Mouse (Mus musculus): ENCODE results near the gene Irf8.
A peak's percentile ranks its signal among the peaks of the same experiment; 100 is the strongest.

Gene Irf8

GRCm38 (mm10) chr8:120750616-120751015 lies 14.5 kb downstream of the Irf8 start:
- no peak for DNase-seq (ENCODE audit: low spot score in 2 of 2)

GRCm38 (mm10) chr8:120751226-120752081 lies 15.3 kb downstream of the Irf8 start:
- no peak for DNase-seq (ENCODE audit: low spot score in 2 of 2)

- DNase-seq (ENCODE audit: low spot score in 2 of 2) = no peak
These were observed 15.9 kb downstream of the Irf8 start for GRCm38 (mm10) chr8:120752082-120752452.

GRCm38 (mm10) chr8:120753476-120753875 lies 17.3 kb downstream of the Irf8 start:
- no peak for DNase-seq (ENCODE audit: low spot score in 2 of 2)

GRCm38 (mm10) chr8:120755306-120756297 lies 19.4 kb downstream of the Irf8 start:
- no peak for DNase-seq (ENCODE audit: low spot score in 2 of 2)

DNA sequence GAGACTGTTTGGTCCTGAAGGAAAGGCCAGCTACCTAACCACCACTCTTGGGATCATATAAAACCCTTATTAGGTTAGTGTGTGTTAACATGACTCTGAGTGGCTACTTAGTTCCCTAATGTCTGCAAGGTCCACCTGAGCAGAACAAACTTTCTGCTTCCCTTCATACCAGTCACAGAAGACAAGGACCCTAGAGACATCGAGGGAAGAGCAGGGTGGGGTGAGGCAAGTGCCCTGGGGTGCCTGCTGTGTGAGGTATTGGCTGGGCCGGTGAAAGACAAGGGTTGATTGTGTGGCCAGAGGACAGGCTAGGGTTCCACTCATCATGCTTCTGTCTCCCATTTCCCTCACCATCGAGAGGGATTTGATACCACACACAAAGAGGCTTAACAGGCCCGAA lies 21.8 kb downstream of the Irf8 start:
- DNase-seq (ENCODE audit: low spot score in 2 of 2) = no peak

DNA sequence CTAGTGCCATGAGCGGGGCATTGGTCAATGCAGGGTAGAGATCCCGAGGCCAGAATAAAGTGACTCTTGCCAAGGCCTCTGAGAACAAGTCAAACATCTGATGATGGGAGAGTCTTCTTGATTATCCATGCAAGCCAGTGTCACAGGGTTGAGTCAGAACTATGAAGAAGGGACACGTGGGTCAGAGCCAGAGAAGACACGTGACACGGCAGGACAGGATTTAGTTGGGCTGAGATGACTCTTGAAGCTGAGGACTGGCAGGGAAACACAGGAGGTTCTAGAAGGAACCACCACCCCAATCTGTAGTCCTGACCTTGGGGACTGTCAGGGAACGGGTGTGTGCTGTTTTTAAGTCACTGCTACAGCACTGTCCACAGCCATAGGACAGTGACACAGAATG lies 23.7 kb downstream of the Irf8 start:
- DNase-seq (ENCODE audit: low spot score in 2 of 2) = no peak

DNA sequence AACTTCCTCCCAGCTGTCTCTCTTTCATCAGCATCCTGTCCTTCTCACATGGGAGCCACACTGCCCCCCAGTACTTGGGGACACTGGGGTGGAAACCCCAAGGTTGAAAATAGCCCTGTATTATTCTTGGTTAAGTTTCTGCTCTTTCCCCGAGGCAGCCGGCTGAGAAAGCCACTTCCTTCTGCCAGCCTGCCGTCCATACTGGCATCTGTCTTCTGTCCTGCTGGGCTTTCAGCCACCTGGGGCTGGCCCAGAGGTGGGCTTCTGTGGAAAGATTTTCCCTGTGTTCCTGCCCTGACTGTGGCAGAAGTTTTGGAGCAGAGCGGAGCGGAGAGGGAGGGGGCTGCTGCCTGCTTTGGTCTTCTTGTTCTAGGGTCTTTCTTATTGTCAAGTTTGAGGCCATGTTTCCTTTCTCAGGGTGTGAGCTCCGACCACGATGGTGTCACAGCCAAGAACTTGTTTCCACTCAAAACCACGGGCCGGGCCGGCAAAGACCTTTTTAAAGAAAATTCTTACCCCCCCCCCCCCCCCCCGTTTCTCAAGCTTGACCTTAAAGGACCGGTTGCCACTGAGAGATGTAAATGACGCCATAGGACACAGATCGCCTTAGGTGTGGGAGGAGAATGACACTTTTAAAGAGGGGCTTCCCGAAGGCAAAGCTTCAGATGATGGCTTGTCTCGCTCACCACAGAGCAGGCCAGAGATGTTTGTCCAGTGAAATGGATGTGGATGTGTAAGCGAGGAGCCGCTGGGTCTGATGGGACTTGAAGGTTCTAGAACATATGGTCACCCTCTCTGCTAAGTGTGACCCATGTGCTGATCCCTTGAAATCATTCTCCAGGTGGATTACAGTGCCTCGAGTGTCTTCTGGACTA lies 24.4 kb downstream of the Irf8 start:
- no peak for DNase-seq (ENCODE audit: low spot score in 2 of 2)

- no peak for DNase-seq (ENCODE audit: low spot score in 2 of 2)
These were observed 27.1 kb downstream of the Irf8 start for GRCm38 (mm10) chr8:120763267-120763666.

- DNase-seq (ENCODE audit: low spot score in 2 of 2) = no peak
These were observed 28.5 kb downstream of the Irf8 start for GRCm38 (mm10) chr8:120764638-120765037.

- DNase-seq (ENCODE audit: low spot score in 2 of 2) = no peak
These were observed 30.5 kb downstream of the Irf8 start for GRCm38 (mm10) chr8:120766622-120767021.

DNA sequence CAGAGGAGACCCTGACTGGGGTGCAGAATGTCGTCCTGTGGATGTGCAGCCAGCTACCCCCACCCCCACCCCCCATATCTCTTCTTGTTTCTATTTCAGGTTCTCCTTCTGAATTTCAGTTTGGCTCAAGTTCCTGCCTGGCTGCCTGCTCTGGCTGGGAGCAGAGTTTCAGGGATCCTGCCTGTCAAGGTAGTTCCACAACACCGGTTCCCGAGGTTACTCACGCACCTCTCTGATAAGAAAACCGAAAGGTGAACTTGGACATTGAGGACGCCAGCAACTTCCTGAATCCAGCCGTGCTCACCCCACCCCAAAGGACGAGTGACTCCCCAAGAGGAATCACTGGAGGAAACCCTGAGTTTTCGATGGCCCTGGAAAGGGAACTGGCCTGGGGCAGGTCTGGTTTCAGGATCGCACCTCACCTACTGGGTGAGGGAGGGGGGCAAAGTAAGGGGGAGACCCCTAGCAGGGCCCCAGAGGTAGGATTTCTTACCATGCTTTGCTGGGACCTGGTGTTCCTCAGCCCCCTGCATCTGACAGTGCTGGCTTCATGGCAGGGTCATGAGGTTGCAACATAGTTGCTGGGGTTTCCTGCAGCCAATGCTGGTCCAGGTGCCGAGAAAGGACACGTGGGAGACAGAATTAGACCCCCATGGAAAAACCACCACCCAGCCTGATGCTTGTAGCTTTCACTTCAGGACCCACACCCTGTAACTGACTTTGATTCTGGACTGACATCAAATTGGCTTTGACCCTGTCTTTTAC lies 32.5 kb downstream of the Irf8 start:
- no peak for DNase-seq (ENCODE audit: low spot score in 2 of 2)

GRCm38 (mm10) chr8:120777184-120777583 lies 41.0 kb downstream of the Irf8 start:
- no peak for DNase-seq (ENCODE audit: low spot score in 2 of 2)

- no peak for DNase-seq (ENCODE audit: low spot score in 2 of 2)
These were observed 41.6 kb downstream of the Irf8 start for GRCm38 (mm10) chr8:120777732-120778131.

DNA sequence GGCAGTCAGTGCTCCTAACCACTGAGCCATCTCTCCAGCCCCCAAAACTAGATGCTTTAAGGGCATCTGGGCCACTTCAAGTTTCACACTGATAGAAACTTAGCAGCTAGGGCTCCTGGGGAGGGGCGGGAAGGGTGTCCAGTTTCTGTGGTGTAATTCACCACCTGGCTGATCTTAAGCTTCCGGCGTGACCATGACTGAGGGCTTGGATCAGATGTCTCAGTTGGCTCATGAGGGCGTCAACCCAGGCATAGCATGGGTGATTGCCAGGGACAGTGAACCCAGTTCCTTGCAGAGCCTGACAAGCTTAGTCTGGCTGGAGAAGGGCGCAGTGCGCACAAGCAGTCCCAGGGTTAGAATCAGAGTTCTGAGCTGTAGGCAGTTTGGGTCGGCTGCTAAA lies 42.9 kb downstream of the Irf8 start:
- DNase-seq (ENCODE audit: low spot score in 2 of 2) = no peak

DNA sequence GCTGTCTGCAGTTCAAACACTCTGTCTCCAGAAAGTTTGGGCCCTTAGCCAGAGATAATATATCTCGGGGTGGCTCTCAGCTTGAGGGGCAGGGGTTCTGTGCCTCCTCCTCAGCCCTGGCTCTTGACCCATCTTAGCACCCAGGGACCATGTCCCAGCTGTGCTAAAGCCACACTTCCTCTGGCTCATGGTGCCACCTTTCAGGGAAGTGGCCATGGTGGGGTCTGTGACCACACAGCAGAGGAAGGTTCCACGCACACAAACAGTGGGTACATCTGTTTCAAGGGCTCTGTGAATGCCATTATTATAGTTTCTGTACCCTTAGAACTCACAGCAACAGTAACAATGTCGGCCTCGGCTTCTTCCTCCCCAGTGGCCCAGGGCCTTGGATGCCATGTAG lies 47.6 kb downstream of the Irf8 start:
- no peak for DNase-seq (ENCODE audit: low spot score in 2 of 2)

DNA sequence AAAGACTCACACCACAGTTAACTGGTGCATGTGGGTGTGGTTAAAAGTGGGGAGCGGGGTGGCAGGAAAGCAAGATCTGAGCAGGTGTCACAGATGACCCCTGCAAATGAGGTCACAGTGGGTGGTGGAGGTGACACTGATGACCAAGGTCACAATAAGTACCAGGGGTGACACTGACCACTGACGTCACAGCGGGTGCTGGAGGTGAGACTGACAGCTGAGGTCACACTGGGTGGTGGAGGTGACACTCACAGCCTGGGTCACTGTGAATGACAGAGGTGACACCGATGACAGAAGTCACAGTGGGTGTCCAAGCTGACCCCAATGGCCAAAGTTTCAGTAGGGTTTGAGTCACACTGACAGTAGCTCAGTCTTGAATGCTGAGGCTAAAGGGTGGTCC lies 50.6 kb downstream of the Irf8 start:
- no peak for DNase-seq (ENCODE audit: low spot score in 2 of 2)

GRCm38 (mm10) chr8:120787631-120788030 lies 51.5 kb downstream of the Irf8 start:
- DNase-seq (ENCODE audit: low spot score in 2 of 2) = no peak

- no peak for DNase-seq (ENCODE audit: low spot score in 2 of 2)
These were observed 56.6 kb downstream of the Irf8 start for GRCm38 (mm10) chr8:120792710-120793109.

DNA sequence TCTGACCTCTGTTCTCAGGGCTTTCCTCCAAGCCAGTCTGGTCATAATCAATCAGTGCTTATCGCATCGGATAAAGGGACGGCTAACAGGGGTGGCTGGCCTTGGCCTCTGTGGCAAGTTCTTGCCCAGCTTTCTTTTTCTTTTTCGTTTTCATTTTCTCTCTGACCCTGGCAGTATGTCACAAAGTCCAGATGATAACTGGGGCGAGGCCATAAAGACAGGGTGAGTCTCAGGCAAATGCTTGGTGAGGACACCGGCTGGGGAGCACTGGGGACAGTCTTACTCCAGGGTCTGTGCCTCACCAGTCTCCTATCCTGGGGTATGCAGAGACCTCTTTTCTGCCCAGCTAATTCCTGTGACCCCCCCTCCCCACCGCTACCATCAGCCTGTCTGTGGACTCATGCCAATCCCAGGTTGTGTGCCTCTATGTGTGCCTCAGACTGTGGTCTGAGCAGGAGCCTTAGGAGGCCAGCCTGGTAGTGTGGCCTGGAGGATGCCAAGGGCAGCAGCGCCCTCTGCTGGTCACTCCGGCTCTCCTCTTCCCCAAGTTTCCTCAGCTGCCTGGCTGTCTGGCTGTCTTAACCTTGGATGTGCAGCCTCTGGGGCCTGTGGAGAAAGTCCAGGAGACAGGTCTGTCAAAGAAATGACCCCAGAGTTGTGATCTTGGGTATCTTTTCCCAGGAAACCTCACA lies 59.9 kb downstream of the Irf8 start:
- DNase-seq (ENCODE audit: low spot score in 2 of 2) = peak; percentile 75 to 84
